Mouse (Mus musculus) forebrain, embryonic 16.5 days (tissue): Measurements from ENCODE around the gene Wfdc6b. TPM values are rescaled to one million over a fixed set of nuclear protein-coding genes. Genes with fewer than 3 reads are reported as not detected.

ENCODE experiments used
- ATAC-seq: fragments of 200-750 bp; cut with Nextera tagmentation; 2 replicates; pipeline ENCODE4 v1.8.0; 2017; ENCODE audit warnings: mild to moderate bottlenecking, moderate library complexity
- H3K27ac ChIP-seq: fragments of 300-500 bp; sonication (generic); 2 replicates; pipeline ENCODE4 v1.5.1; 2014; ENCODE audit warnings: low read length, control low read depth
- H3K27me3 ChIP-seq: fragments of 300-500 bp; sonication (generic); replicated peaks from 2 replicates; pipeline ENCODE4 v1.6.1; 2014; ENCODE audit warnings: low read length; ENCODE audit not compliant: control insufficient read depth, insufficient read depth
- H3K36me3 ChIP-seq: fragments of 300-500 bp; sonication (generic); 2 replicates; pipeline ENCODE4 v1.6.1; 2014; ENCODE audit not compliant: control insufficient read depth, insufficient read depth
- H3K4me1 ChIP-seq: fragments of 300-500 bp; sonication (generic); replicated peaks from 2 replicates; pipeline ENCODE4 v1.6.1; 2014; ENCODE audit warnings: low read length; ENCODE audit not compliant: control insufficient read depth, insufficient read depth
- H3K4me2 ChIP-seq: fragments of 300-500 bp; sonication (generic); 2 replicates; pipeline ENCODE4 v1.6.1; 2014; ENCODE audit warnings: mild to moderate bottlenecking, low read length, control low read depth
- H3K4me3 ChIP-seq: fragments of 300-500 bp; sonication (generic); replicated peaks from 2 replicates; pipeline ENCODE4 v1.5.1; 2014; ENCODE audit warnings: mild to moderate bottlenecking, low read length, control low read depth
- H3K9ac ChIP-seq: fragments of 300-500 bp; sonication (generic); replicated peaks from 2 replicates; pipeline ENCODE4 v1.6.1; 2014; ENCODE audit warnings: low read depth, low read length, control low read depth
- H3K9me3 ChIP-seq: fragments of 300-500 bp; sonication (generic); 2 replicates; pipeline ENCODE4 v1.6.1; 2016; ENCODE audit warnings: low read length; ENCODE audit not compliant: control insufficient read depth
- WGBS: fragments of 180-500 bp; shearing (Covaris S2); extraction: QIAGEN DNeasy Blood & Tissue Kit; methylation state at CpG from one replicate; pipeline ENCODE4 v1.1.7; 2014; 5-methylcytosine and 5-hydroxymethylcytosine counted together
- polyA plus RNA-seq: library from polyadenylated mRNA; unstranded; fragments of >200 nt; fragmentation: Nextera tagmentation; extraction: Ambion mirVana; gene quantifications from 2 replicates; pipeline ENCODE4 v1.2.1, GENCODE M21; 2015

Gene Wfdc6b
- polyA plus RNA-seq, 1 experiment from 2014 or later = not detected

- no peaks in the 10 kb centered on the region for H3K27me3 ChIP-seq
- H3K4me1 ChIP-seq = no peaks in the 10 kb centered on the region
- no peaks in the 10 kb centered on the region for H3K36me3 ChIP-seq
- 92% methylated on average over 3 of the region's 3 CpGs for WGBS
- H3K4me3 ChIP-seq = no peak overlapping the region
- no peak for ATAC-seq
- no peak overlapping the region for H3K27ac ChIP-seq
- no peaks in the 10 kb centered on the region for H3K9me3 ChIP-seq
- H3K4me2 ChIP-seq = no peak overlapping the region
- no peak overlapping the region for H3K9ac ChIP-seq
These were observed 9.8 kb upstream of the Wfdc6b start for GRCm38 (mm10) chr2:164603482-164603881.

- no peaks in the 10 kb centered on the region for H3K27me3 ChIP-seq
- H3K36me3 ChIP-seq = no peaks in the 10 kb centered on the region
- ATAC-seq = no peak
- H3K9me3 ChIP-seq = no peaks in the 10 kb centered on the region
- no peak overlapping the region for H3K4me3 ChIP-seq
- H3K4me1 ChIP-seq = no peaks in the 10 kb centered on the region
- H3K4me2 ChIP-seq = no peak overlapping the region
- no peak overlapping the region for H3K9ac ChIP-seq
- 90% methylated on average over 8 of the region's 8 CpGs for WGBS
- H3K27ac ChIP-seq = no peak overlapping the region
These were observed 8.9 kb upstream of the Wfdc6b start for GRCm38 (mm10) chr2:164604411-164604810.

DNA sequence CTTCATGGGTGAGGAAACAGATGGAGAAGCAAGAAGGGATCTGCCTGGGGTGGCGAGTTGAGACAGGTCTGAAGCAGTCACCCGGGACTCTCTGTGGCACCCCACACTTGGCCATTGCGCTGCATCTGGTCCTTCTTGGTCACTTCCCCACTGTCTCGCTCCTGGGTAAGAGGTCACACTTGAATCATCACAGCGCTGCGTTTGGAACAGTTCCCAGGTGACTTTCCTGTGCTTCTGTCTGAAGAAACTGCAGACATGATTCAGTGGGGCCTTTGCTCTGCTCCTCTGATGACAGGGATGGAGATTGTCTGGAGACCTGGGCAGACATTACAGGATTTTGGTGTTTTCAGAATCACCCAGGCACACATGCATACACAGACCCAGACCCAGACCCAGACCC lies 4.5 kb upstream of the Wfdc6b start:
- H3K4me3 ChIP-seq = no peak overlapping the region
- H3K9ac ChIP-seq = no peak overlapping the region
- no peak overlapping the region for H3K27ac ChIP-seq
- no peak for ATAC-seq
- H3K27me3 ChIP-seq = no peaks in the 10 kb centered on the region
- WGBS = 80% methylated on average over 6 of the region's 6 CpGs
- H3K9me3 ChIP-seq = no peaks in the 10 kb centered on the region
- no peaks in the 10 kb centered on the region for H3K36me3 ChIP-seq
- no peaks in the 10 kb centered on the region for H3K4me1 ChIP-seq
- H3K4me2 ChIP-seq = no peak overlapping the region

DNA sequence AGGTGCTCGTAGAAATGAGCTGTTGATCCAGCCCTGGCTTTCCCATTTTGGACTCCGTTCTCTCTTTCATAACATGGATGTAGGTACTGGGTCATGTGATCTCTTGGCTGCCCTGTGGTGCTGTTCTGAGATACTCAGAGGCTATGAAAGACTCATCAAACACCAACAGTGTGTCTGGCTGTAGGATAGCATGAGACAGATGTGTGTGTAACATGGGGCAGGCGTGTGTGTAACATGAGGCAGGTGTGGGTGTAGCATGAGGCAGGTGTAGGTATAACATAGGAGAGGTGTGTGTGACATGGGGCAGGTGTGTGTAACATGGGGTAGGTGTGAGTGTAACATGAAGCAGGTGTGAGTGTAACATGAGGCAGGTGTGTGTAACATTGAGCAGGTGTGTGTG lies 2.1 kb downstream of the Wfdc6b start:
- Histone ChIP-seq H3K27ac (no peak overlapping the region), H3K4me2 (no peak overlapping the region), H3K9me3 (no peaks in the 10 kb centered on the region), H3K4me3 (no peak overlapping the region), H3K27me3 (no peaks in the 10 kb centered on the region), H3K4me1 (no peaks in the 10 kb centered on the region), H3K9ac (no peak overlapping the region), H3K36me3 (no peaks in the 10 kb centered on the region)
- no peak for ATAC-seq
- 97% methylated on average over 3 of the region's 3 CpGs for WGBS

DNA sequence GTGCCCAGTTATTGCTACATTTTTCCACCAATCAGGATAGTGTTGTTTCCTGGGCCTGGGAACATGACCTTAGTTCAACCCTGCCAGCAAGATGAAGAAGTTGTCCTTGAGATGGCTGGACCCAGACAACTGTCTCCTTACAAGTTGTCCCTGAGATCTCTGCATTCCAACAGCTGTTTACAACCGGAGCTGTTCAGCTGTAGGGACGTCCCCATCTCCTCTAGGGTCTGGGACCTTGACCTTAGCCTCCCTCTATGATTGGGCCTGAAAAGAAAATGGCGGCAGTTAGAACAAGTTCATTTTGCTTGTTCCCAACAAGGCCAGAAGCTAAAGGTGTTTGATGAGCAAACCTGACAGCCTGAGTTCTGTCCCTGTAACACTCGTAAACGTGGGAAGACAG lies 5.7 kb downstream of the Wfdc6b start:
- H3K27me3 ChIP-seq = no peaks in the 10 kb centered on the region
- H3K4me1 ChIP-seq = no peaks in the 10 kb centered on the region
- ATAC-seq = no peak
- H3K4me3 ChIP-seq = no peak overlapping the region
- no peaks in the 10 kb centered on the region for H3K9me3 ChIP-seq
- WGBS = 90% methylated on average over 5 of the region's 5 CpGs
- no peak overlapping the region for H3K27ac ChIP-seq
- no peaks in the 10 kb centered on the region for H3K36me3 ChIP-seq
- no peak overlapping the region for H3K9ac ChIP-seq
- no peak overlapping the region for H3K4me2 ChIP-seq

GRCm38 (mm10) chr2:164621775-164622174 lies 8.5 kb downstream of the Wfdc6b start:
- H3K4me3 ChIP-seq = no peak overlapping the region
- no peaks in the 10 kb centered on the region for H3K27me3 ChIP-seq
- no peak overlapping the region for H3K9ac ChIP-seq
- no peaks in the 10 kb centered on the region for H3K9me3 ChIP-seq
- H3K36me3 ChIP-seq = no peaks in the 10 kb centered on the region
- no peak overlapping the region for H3K4me2 ChIP-seq
- no peak for ATAC-seq
- no peak overlapping the region for H3K27ac ChIP-seq
- whole genome bisulfite sequencing = 83% methylated on average over 4 of the region's 4 CpGs
- no peaks in the 10 kb centered on the region for H3K4me1 ChIP-seq

- no peaks in the 10 kb centered on the region for H3K4me1 ChIP-seq
- no peak overlapping the region for H3K4me3 ChIP-seq
- WGBS = 75% methylated on average over 9 of the region's 9 CpGs
- ATAC-seq = no peak
- no peaks in the 10 kb centered on the region for H3K36me3 ChIP-seq
- H3K27ac ChIP-seq = no peak overlapping the region
- H3K4me2 ChIP-seq = no peak overlapping the region
- peaks cover 2% of the 10 kb centered on the region; the same call in 1 of the 2 replicates for H3K9me3 ChIP-seq
- no peaks in the 10 kb centered on the region for H3K27me3 ChIP-seq
- H3K9ac ChIP-seq = no peak overlapping the region
These were observed 21.9 kb downstream of the Wfdc6b start for GRCm38 (mm10) chr2:164635266-164635665.

GRCm38 (mm10) chr2:164638696-164639095 lies 25.4 kb downstream of the Wfdc6b start, which contains the start of gene Wfdc16:
Gene Wfdc16 (minus strand): TSS chr2:164638796.
- Histone ChIP-seq H3K27ac (no peak within 1 kb of the TSS), H3K36me3 (no peaks in the 10 kb centered on the region), H3K9ac (no peak within 1 kb of the TSS), H3K4me1 (no peaks in the 10 kb centered on the region; the same call in 1 of the 2 replicates), H3K9me3 (peaks cover 2% of the 10 kb centered on the region; the same call in 1 of the 2 replicates), H3K27me3 (no peaks in the 10 kb centered on the region), H3K4me3 (no peak within 1 kb of the TSS), H3K4me2 (no peak within 1 kb of the TSS)
- no peak for ATAC-seq
- 90% methylated on average over 3 of the region's 3 CpGs for WGBS

DNA sequence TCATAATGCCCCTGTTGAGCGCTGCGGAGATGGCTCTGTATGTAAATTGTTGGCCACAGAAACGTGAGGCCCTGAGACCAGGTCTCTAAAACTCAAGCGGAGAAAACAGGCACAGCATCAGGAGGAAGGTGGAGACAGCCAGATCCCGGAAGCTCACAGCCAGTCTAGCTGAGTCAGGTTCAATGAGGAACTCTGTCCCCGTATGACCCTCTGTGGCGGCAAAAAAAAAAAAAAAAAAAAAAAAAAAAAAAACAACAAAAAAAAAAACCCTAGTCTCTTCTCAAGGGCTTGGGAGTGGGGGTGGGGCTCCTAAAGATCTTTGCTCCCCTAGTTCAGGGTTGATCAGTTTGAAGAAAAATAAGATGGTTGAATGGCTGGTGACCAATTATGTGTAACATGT lies 27.8 kb downstream of the Wfdc6b start:
- Histone ChIP-seq H3K27ac (no peak overlapping the region), H3K9me3 (peaks cover 2% of the 10 kb centered on the region; the same call in 1 of the 2 replicates), H3K4me3 (no peak overlapping the region), H3K4me2 (no peak overlapping the region), H3K9ac (no peak overlapping the region), H3K36me3 (no peaks in the 10 kb centered on the region), H3K4me1 (no peaks in the 10 kb centered on the region; the same call in 1 of the 2 replicates), H3K27me3 (no peaks in the 10 kb centered on the region)
- 75% methylated on average over 7 of the region's 7 CpGs for WGBS
- no peak for ATAC-seq
